Mouse (Mus musculus) MEL (cell line): Measurements from ENCODE around the gene Gm7324. TPM values are rescaled to one million over a fixed set of nuclear protein-coding genes. Genes with fewer than 3 reads are reported as not detected.
A peak's percentile ranks its signal among the peaks of the same experiment; 100 is the strongest.
"Not testable (repeated sequence)": the region's sequence is repeated elsewhere in the genome, so short reads cannot be mapped to it uniquely, and the experiment has no call there.

Experiments used
- DNase-seq: peaks from one replicate; pipeline ENCODE4 v3.0.0; 2011; ENCODE audit warnings: low read depth, low spot score
- H3K27ac ChIP-seq: 2 replicates; pipeline ENCODE4 v1.5.1; 2012; ENCODE audit warnings: low read depth, mild to moderate bottlenecking, control low read depth, low read length, moderate library complexity; ENCODE audit not compliant: control insufficient read depth
- H3K27me3 ChIP-seq, 2 experiments: fragments of 150-350 bp in 1 of 2; sonication (generic) in 1 of 2; 2 replicates each; pipeline ENCODE4 v1.6.1; 2012; ENCODE audit warnings: low read length in 2 of 2, mild to moderate bottlenecking in 2 of 2, improper control_type of control experiment in 1 of 2, moderate library complexity in 1 of 2; ENCODE audit not compliant: insufficient read depth in 2 of 2, control insufficient read depth in 1 of 2
- H3K36me3 ChIP-seq, 2 experiments: 2 replicates each; pipeline ENCODE4 v1.6.1; 2012 to 2014; ENCODE audit warnings: low read length in 2 of 2, improper control_type of control experiment in 1 of 2, inconsistent platforms in 1 of 2, mild to moderate bottlenecking in 1 of 2; ENCODE audit not compliant: insufficient read depth in 2 of 2, control insufficient read depth in 1 of 2
- H3K4me1 ChIP-seq, 2 experiments: fragments of 150-350 bp in 1 of 2; sonication (generic) in 1 of 2; 2 replicates each; pipeline ENCODE4 v1.6.1; 2012; ENCODE audit warnings: low read length in 2 of 2, improper control_type of control experiment in 1 of 2, mild to moderate bottlenecking in 1 of 2; ENCODE audit not compliant: insufficient read depth in 2 of 2, control insufficient read depth in 1 of 2
- H3K4me3 ChIP-seq, 2 experiments: fragments of 150-350 bp in 1 of 2; sonication (generic) in 1 of 2; 2 replicates each; pipeline ENCODE4 v1.5.1; 2012; ENCODE audit warnings: low read depth in 2 of 2, low read length in 2 of 2, mild to moderate bottlenecking in 2 of 2, moderate library complexity in 2 of 2, control low read depth in 1 of 2, improper control_type of control experiment in 1 of 2; ENCODE audit not compliant: control insufficient read depth in 1 of 2, insufficient read depth in 1 of 2
- H3K79me2 ChIP-seq: 2 replicates; pipeline ENCODE4 v1.6.1; 2012; ENCODE audit warnings: mild to moderate bottlenecking, low read length, moderate library complexity; ENCODE audit not compliant: control insufficient read depth, poor library complexity, insufficient read depth
- H3K9ac ChIP-seq: 2 replicates; pipeline ENCODE4 v1.6.1; 2012; ENCODE audit warnings: low read depth, mild to moderate bottlenecking, control low read depth, low read length, moderate library complexity; ENCODE audit not compliant: control insufficient read depth, poor library complexity, severe bottlenecking
- H3K9me3 ChIP-seq: fragments of 150-350 bp; sonication (generic); replicated peaks from 2 replicates; pipeline ENCODE4 v1.6.1; 2012; ENCODE audit warnings: mild to moderate bottlenecking, low read length, improper control_type of control experiment, moderate library complexity; ENCODE audit not compliant: insufficient read depth
- HCFC1 ChIP-seq: IDR thresholded peaks from 2 replicates; pipeline ENCODE4 v1.6.1; 2012; ENCODE audit warnings: low read depth, mild to moderate bottlenecking, inconsistent platforms, low read length, improper control_type of control experiment, moderate library complexity
- polyA plus RNA-seq, 2 experiments: library from polyadenylated mRNA; stranded (reverse) in 1 of 2; unstranded in 1 of 2; fragments of >175 nt in 1 of 2; fragments of >200 nt in 1 of 2; gene quantifications; 2 replicates each; pipeline versions ENCODE4 v1.2.1 to v1.2.4; 2012; ENCODE audit warnings: low replicate concordance in 2 of 2, low read depth in 1 of 2; ENCODE audit not compliant: insufficient read length in 2 of 2, insufficient read depth in 1 of 2, missing spikeins in 1 of 2
- total RNA-seq: library from RNA; depleted of rRNA; stranded (reverse); fragments of 300-350 nt; gene quantifications from 2 replicates; pipeline ENCODE4 v1.2.3, GENCODE M21; 2012; rRNA removed

Gm7324 gene
- 6.6 and 9.2 TPM in 2 replicates for total RNA-seq
- polyA plus RNA-seq, result 1 to 10 TPM in 1 of 2 experiments, not detected in 1; 3.1 TPM

- H3K9me3 ChIP-seq, H3K27me3 ChIP-seq, H3K36me3 ChIP-seq, H3K79me2 ChIP-seq, H3K27ac ChIP-seq, H3K4me1 ChIP-seq, H3K9ac ChIP-seq: not testable (repeated sequence)
- H3K4me3 ChIP-seq, result peak within 1 kb of the TSS in 1 of 2 experiments; percentile 53; a peak in 3 of 4 replicates
- TF ChIP-seq HCFC1, result 0 out of 2 replicates have a peak, but pooled peaks have one; percentile 42
- peak; percentile 41 for DNase-seq
Measured at GRCm38 (mm10) chr14:43697621-43698020, at the start of gene Gm7324. Gene Gm7324, plus strand, starts transcription at chr14:43697828.

- H3K4me1 ChIP-seq, H3K79me2 ChIP-seq, H3K27ac ChIP-seq, DNase-seq, H3K27me3 ChIP-seq, H3K36me3 ChIP-seq, H3K9ac ChIP-seq, H3K4me3 ChIP-seq, H3K9me3 ChIP-seq: not testable (repeated sequence)
Measured at GRCm38 (mm10) chr14:43677099-43677498, 20.5 kb upstream of the Gm7324 start, which contains the start of gene Gm8165. Gene Gm8165, minus strand, starts transcription at chr14:43677199.

GRCm38 (mm10) chr14:43727385-43727784 is 29.8 kb downstream of the Gm7324 start, which contains the start of gene Gm16506:
Gene Gm16506, minus strand, starts transcription at chr14:43727485.
- not testable (repeated sequence) for H3K4me1 ChIP-seq, H3K36me3 ChIP-seq, H3K79me2 ChIP-seq, H3K9me3 ChIP-seq, H3K9ac ChIP-seq, H3K4me3 ChIP-seq, DNase-seq, H3K27ac ChIP-seq, H3K27me3 ChIP-seq

- not testable (repeated sequence) for DNase-seq, H3K79me2 ChIP-seq, H3K36me3 ChIP-seq, H3K4me3 ChIP-seq, H3K4me1 ChIP-seq, H3K9me3 ChIP-seq, H3K27me3 ChIP-seq, H3K9ac ChIP-seq, H3K27ac ChIP-seq
Measured at GRCm38 (mm10) chr14:43747566-43747965, 49.9 kb downstream of the Gm7324 start, which contains the start of gene Gm6526. Gene Gm6526, plus strand, starts transcription at chr14:43747866.

Other genes with a start within 250 kb of the Gm7324 start
- gene Gm5799, start 154.3 kb upstream of the Gm7324 start, total RNA-seq, result not detected in 2 replicates
- gene Gm5799, start 154.3 kb upstream of the Gm7324 start, polyA plus RNA-seq, result not detected
- not detected in 2 replicates for gene Gm17654, start 118.7 kb upstream of the Gm7324 start, total RNA-seq
- not detected for gene Gm17654, start 118.7 kb upstream of the Gm7324 start, polyA plus RNA-seq
- not detected in 2 replicates for gene Gm10375, start 89.8 kb upstream of the Gm7324 start, total RNA-seq
- gene Gm10375, start 89.8 kb upstream of the Gm7324 start, polyA plus RNA-seq, result not detected
- gene Gm8165, start 20.6 kb upstream of the Gm7324 start, total RNA-seq, result not detected in 2 replicates
- not detected for gene Gm8165, start 20.6 kb upstream of the Gm7324 start, polyA plus RNA-seq
- gene Gm16506, start 29.7 kb downstream of the Gm7324 start, total RNA-seq, result not detected in 2 replicates
- gene Gm16506, start 29.7 kb downstream of the Gm7324 start, polyA plus RNA-seq, result not detected
- 1.2 TPM in 2 replicates for gene Gm6526, start 50.0 kb downstream of the Gm7324 start, total RNA-seq
- under 1 TPM in 1 of 2 experiments, not detected in 1; 0.36 TPM for gene Gm6526, start 50.0 kb downstream of the Gm7324 start, polyA plus RNA-seq
- gene Gm8180, start 86.9 kb downstream of the Gm7324 start, total RNA-seq, result not detected in 2 replicates
- not detected for gene Gm8180, start 86.9 kb downstream of the Gm7324 start, polyA plus RNA-seq
- not detected in 2 replicates for gene Ear1, start 177.7 kb downstream of the Gm7324 start, total RNA-seq
- not detected for gene Ear1, start 177.7 kb downstream of the Gm7324 start, polyA plus RNA-seq
- gene Ear10, start 225.7 kb downstream of the Gm7324 start, total RNA-seq, result not detected in 2 replicates
- not detected for gene Ear10, start 225.7 kb downstream of the Gm7324 start, polyA plus RNA-seq
- gene Gm8113, start 227.6 kb downstream of the Gm7324 start, total RNA-seq, result 18.1 and 18.3 TPM in 2 replicates
- gene Gm8113, start 227.6 kb downstream of the Gm7324 start, polyA plus RNA-seq, result 10 to 100 TPM in 1 of 2 experiments, not detected in 1; 21.2 TPM